Mouse (Mus musculus) adrenal gland, adult 2 months (tissue): ENCODE results near the gene Cdc45. TPM values are rescaled to one million over a fixed set of nuclear protein-coding genes. Genes with fewer than 3 reads are reported as not detected.

Experiments used
- DNase-seq: peaks from one replicate; pipeline ENCODE4 v3.0.0; 2021
- polyA plus RNA-seq: library from polyadenylated mRNA; depleted of rRNA; stranded (reverse); fragments of >200 nt; gene quantifications from 2 replicates; pipeline ENCODE4 v1.2.3, GENCODE M21; 2012; rRNA removed
- total RNA-seq, 2 experiments: library from RNA; stranded (reverse); gene quantifications; 2 replicates each; pipeline ENCODE4 v1.2.3; 2021

Cdc45 gene
- total and polyA plus RNA-seq, 3 experiments: 4.8 to 8.7 (median 5.8) TPM

- no peak for DNase-seq
Observed at GRCm38 (mm10) chr16:18730640-18731039, 81.1 kb downstream of the Cdc45 start.

Other genes starting within 250 kb of the Cdc45 start
- under 1 TPM in 1 of 2 experiments, not detected in 1; 0.28 TPM for gene Tbx1, start 221.3 kb downstream of the Cdc45 start, total RNA-seq
- gene Tbx1, start 221.3 kb downstream of the Cdc45 start, polyA plus RNA-seq: 0.47 and 0.49 TPM in 2 replicates
- not detected for gene Gp1bb, start 189.6 kb downstream of the Cdc45 start, total RNA-seq
- gene Gp1bb, start 189.6 kb downstream of the Cdc45 start, polyA plus RNA-seq: 2.1 and 4.0 TPM in 2 replicates
- gene Gm49601, start 185.6 kb downstream of the Cdc45 start, total RNA-seq: 1 to 10 TPM; 2.4 to 3.6 TPM
- gene Gm49601, start 185.6 kb downstream of the Cdc45 start, polyA plus RNA-seq: 3.7 and 4.0 TPM in 2 replicates
- gene Sept5, start 182.0 kb downstream of the Cdc45 start, total RNA-seq: 10 to 100 TPM; 12.6 to 12.9 TPM
- gene Sept5, start 182.0 kb downstream of the Cdc45 start, polyA plus RNA-seq: 8.0 and 9.1 TPM in 2 replicates
- 10 to 100 TPM in 1 of 2 experiments, 1 to 10 TPM in 1; 3.5 to 16.9 TPM for gene Cldn5, start 35.1 kb downstream of the Cdc45 start, total RNA-seq
- 68.7 and 108 TPM in 2 replicates for gene Cldn5, start 35.1 kb downstream of the Cdc45 start, polyA plus RNA-seq
- 100 to 1,000 TPM; 102 to 115 TPM for gene Ufd1, start 208 bp downstream of the Cdc45 start, total RNA-seq
- 19.9 and 27.1 TPM in 2 replicates for gene Ufd1, start 208 bp downstream of the Cdc45 start, polyA plus RNA-seq
- 10 to 100 TPM; 14.0 to 18.6 TPM for gene 2510002D24Rik, start 24.6 kb upstream of the Cdc45 start, total RNA-seq
- 61.3 and 69.2 TPM in 2 replicates for gene 2510002D24Rik, start 24.6 kb upstream of the Cdc45 start, polyA plus RNA-seq
- gene Gm28539, start 24.6 kb upstream of the Cdc45 start, total RNA-seq: 1 to 10 TPM; 4.6 to 7.5 TPM
- gene Gm28539, start 24.6 kb upstream of the Cdc45 start, polyA plus RNA-seq: 0.47 and 0.51 TPM in 2 replicates
- 10 to 100 TPM; 60.9 to 61.2 TPM for gene Mrpl40, start 64.9 kb upstream of the Cdc45 start, total RNA-seq
- 9.0 TPM in 2 replicates for gene Mrpl40, start 64.9 kb upstream of the Cdc45 start, polyA plus RNA-seq
- gene Hira, start 65.0 kb upstream of the Cdc45 start, total RNA-seq: 10 to 100 TPM; 33.0 to 37.9 TPM
- 43.3 and 49.6 TPM in 2 replicates for gene Hira, start 65.0 kb upstream of the Cdc45 start, polyA plus RNA-seq